Mouse (Mus musculus): ENCODE data around the gene Cetn4. TPM values are rescaled to one million over a fixed set of nuclear protein-coding genes. Genes with fewer than 3 reads are reported as not detected.

Gene Cetn4
- polyA plus RNA-seq, 1 experiment from 2014 or later, result 3.7 TPM

DNA sequence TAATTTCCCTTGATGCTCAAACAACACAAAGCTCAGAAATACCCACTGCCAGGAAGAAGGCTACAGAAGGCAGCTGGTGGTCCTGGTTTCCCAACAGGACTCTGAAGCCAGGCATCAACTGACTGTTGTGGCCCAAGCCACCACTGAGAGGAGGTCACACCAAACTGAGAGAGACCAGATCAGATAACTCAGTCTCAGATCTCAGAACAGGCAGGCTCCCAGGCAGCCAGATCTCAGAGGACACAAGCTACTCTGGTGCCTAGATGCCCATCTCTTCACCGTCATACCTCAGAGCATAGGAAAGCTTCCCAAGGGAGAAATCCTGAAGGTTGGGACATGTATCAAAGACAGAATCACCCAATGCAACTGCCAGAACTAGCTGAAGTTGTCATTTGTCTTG lies 32.3 kb downstream of the Cetn4 start:
- H3K4me2 ChIP-seq (ENCODE audit: low read length), result no peak overlapping the region
- no peaks in the 10 kb centered on the region for H3K27me3 ChIP-seq (ENCODE audit: insufficient read depth, low read length)
- H3K36me3 ChIP-seq (ENCODE audit: insufficient read depth, low read length), result no peaks in the 10 kb centered on the region
- H3K9me3 ChIP-seq (replicated peaks; ENCODE audit: low read length), result no peaks in the 10 kb centered on the region
- H3K27ac ChIP-seq, result no peak overlapping the region
- H3K4me1 ChIP-seq (replicated peaks; ENCODE audit: insufficient read depth, low read length), result no peaks in the 10 kb centered on the region
- no peak for ATAC-seq (replicated peaks; ENCODE audit: low FRiP score, low read depth)
- H3K4me3 ChIP-seq (replicated peaks; ENCODE audit: low read depth, low read length), result no peak overlapping the region
- TF ChIP-seq CTCF (IDR thresholded peaks at IDR 0.05; ENCODE audit: low read depth), result no peak
- DNase-seq (ENCODE audit: low spot score), result no peak
- WGBS, result 81% methylated on average over 1 of the region's 1 CpGs
- no peak overlapping the region for H3K9ac ChIP-seq (ENCODE audit: low read depth, low read length)

DNA sequence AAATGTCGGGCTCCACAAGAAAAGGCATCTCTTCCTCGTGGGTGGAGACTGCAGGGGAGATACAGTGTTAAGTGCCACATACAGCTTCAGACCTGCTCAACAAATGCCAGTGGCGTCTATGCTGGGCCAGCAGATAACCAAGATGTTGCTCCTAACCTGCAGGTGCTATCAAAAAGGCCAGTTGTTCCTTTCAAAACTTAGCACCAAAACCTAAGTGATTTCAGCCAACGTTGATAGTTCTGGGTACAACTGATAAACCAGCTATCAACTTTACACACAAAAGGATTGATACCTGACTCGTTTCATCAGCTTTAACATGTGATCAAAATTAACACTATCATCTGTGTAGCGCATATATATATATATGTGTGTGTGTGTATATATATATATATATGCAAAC lies 37.8 kb downstream of the Cetn4 start:
- ATAC-seq (replicated peaks; ENCODE audit: low FRiP score, low read depth), result no peak
- H3K4me2 ChIP-seq (ENCODE audit: low read length), result no peak overlapping the region
- no peaks in the 10 kb centered on the region for H3K9me3 ChIP-seq (replicated peaks; ENCODE audit: low read length)
- H3K27me3 ChIP-seq (ENCODE audit: insufficient read depth, low read length), result no peaks in the 10 kb centered on the region
- no peaks in the 10 kb centered on the region for H3K36me3 ChIP-seq (ENCODE audit: insufficient read depth, low read length)
- no peak overlapping the region for H3K4me3 ChIP-seq (replicated peaks; ENCODE audit: low read depth, low read length)
- no peak for TF ChIP-seq CTCF (IDR thresholded peaks at IDR 0.05; ENCODE audit: low read depth)
- no peak overlapping the region for H3K27ac ChIP-seq
- no peak overlapping the region for H3K9ac ChIP-seq (ENCODE audit: low read depth, low read length)
- WGBS, result 81% methylated on average over 6 of the region's 6 CpGs
- no peak for DNase-seq (ENCODE audit: low spot score)
- no peaks in the 10 kb centered on the region for H3K4me1 ChIP-seq (replicated peaks; ENCODE audit: insufficient read depth, low read length)

DNA sequence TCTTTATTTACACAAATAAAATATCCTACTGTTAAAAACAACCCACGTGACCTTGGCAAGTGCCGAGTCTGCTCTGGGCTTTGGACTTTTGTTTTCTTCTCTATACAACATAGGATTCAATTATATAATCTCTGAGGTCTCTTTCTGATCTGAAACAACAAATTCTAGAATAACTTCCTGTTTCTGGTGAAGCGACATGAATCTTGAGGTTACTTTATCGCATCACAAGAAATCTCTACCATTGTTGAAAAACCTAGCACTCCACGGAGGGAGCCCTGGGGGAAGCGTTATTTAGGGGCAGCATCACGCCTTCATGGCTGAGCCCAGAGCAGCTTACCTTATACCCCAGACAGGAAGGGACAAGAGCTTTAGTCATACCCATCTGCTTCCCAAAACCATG lies 39.4 kb downstream of the Cetn4 start:
- H3K27ac ChIP-seq, result no peak overlapping the region
- WGBS, result 78% methylated on average over 7 of the region's 7 CpGs
- H3K4me3 ChIP-seq (replicated peaks; ENCODE audit: low read depth, low read length), result no peak overlapping the region
- no peaks in the 10 kb centered on the region for H3K4me1 ChIP-seq (replicated peaks; ENCODE audit: insufficient read depth, low read length)
- no peaks in the 10 kb centered on the region for H3K9me3 ChIP-seq (replicated peaks; ENCODE audit: low read length)
- no peak for DNase-seq (ENCODE audit: low spot score)
- H3K36me3 ChIP-seq (ENCODE audit: insufficient read depth, low read length), result no peaks in the 10 kb centered on the region
- no peak overlapping the region for H3K4me2 ChIP-seq (ENCODE audit: low read length)
- no peak overlapping the region for H3K9ac ChIP-seq (ENCODE audit: low read depth, low read length)
- H3K27me3 ChIP-seq (ENCODE audit: insufficient read depth, low read length), result no peaks in the 10 kb centered on the region
- no peak for ATAC-seq (replicated peaks; ENCODE audit: low FRiP score, low read depth)
- no peak for TF ChIP-seq CTCF (IDR thresholded peaks at IDR 0.05; ENCODE audit: low read depth)

DNA sequence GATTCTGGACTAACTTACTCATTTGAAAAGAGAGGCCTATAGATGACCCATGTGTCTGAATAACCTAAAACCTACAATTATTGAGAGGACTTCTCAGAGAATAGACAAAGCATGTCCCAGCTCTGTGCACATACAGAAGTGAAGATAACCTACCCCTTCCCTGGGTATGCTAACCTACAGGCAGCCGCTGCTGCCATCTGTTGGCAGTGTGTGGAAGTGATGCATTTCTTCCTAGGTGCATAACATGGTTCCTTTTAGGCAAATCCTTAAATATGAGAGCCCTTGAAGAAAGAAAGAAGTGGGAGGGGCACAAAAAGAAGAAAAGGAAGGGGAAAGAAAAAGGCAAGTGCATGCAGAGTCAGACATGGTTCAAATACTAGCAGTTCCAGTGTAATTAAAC lies 41.3 kb downstream of the Cetn4 start:
- Histone ChIP-seq H3K4me2 (ENCODE audit: low read length) (no peak overlapping the region), H3K27ac (no peak overlapping the region), H3K36me3 (ENCODE audit: insufficient read depth, low read length) (no peaks in the 10 kb centered on the region), H3K4me1 (replicated peaks; ENCODE audit: insufficient read depth, low read length) (no peaks in the 10 kb centered on the region), H3K9ac (ENCODE audit: low read depth, low read length) (no peak overlapping the region), H3K9me3 (replicated peaks; ENCODE audit: low read length) (no peaks in the 10 kb centered on the region), H3K4me3 (replicated peaks; ENCODE audit: low read depth, low read length) (no peak overlapping the region), H3K27me3 (ENCODE audit: insufficient read depth, low read length) (no peaks in the 10 kb centered on the region)
- peak; percentile 83 for TF ChIP-seq CTCF (IDR thresholded peaks at IDR 0.05; ENCODE audit: low read depth)
- WGBS, result 3% methylated on average over 1 of the region's 1 CpGs
- DNase-seq (ENCODE audit: low spot score), result peak; percentile 64
- ATAC-seq (replicated peaks; ENCODE audit: low FRiP score, low read depth), result no peak

DNA sequence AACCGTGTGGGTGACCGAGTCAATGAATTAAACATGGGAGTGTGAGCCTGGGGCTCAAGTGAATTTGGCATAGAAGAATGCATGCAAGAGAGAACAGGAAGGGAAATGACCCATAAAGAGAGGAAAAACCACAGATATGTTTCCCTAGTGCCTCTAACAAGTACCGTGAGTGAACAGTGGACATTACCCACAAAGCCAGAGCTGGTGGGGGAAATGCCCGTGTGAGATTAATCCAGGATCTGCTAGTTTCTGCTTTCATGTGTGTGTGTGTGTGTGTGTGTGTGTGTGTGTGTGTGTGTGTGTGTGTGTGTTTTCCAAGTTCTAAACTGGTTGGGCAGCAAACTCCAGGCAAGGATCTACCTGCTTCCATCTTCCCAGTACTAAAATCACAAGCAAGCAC lies 42.6 kb downstream of the Cetn4 start:
- H3K9me3 ChIP-seq (replicated peaks; ENCODE audit: low read length), result no peaks in the 10 kb centered on the region
- no peak for ATAC-seq (replicated peaks; ENCODE audit: low FRiP score, low read depth)
- WGBS, result 57% methylated on average over 4 of the region's 4 CpGs
- H3K27ac ChIP-seq, result no peak overlapping the region
- TF ChIP-seq CTCF (IDR thresholded peaks at IDR 0.05; ENCODE audit: low read depth), result no peak
- H3K4me1 ChIP-seq (replicated peaks; ENCODE audit: insufficient read depth, low read length), result no peaks in the 10 kb centered on the region
- DNase-seq (ENCODE audit: low spot score), result peak; percentile 10
- no peaks in the 10 kb centered on the region for H3K27me3 ChIP-seq (ENCODE audit: insufficient read depth, low read length)
- H3K4me3 ChIP-seq (replicated peaks; ENCODE audit: low read depth, low read length), result no peak overlapping the region
- H3K36me3 ChIP-seq (ENCODE audit: insufficient read depth, low read length), result no peaks in the 10 kb centered on the region
- no peak overlapping the region for H3K4me2 ChIP-seq (ENCODE audit: low read length)
- H3K9ac ChIP-seq (ENCODE audit: low read depth, low read length), result no peak overlapping the region

DNA sequence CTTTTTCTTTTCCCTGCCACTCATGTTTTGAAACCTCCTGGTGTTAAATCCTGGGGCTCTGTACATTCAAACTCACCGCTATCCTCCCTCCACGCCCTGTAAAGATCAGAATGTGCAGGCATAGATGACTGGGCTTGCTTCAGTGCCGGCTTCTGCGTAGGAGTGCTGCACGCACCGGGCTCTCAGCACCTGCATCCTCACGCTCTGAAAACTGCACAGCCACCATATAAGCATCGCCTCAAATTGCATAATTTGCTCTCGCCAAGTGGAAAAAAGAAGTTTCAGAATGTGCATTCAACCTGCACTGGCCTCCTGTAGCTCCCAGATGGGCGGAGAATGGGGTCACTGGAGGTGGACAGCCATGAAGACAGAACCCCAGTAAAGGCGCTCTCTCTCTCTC lies 44.2 kb downstream of the Cetn4 start:
- WGBS, result 54% methylated on average over 11 of the region's 11 CpGs
- ATAC-seq (replicated peaks; ENCODE audit: low FRiP score, low read depth), result no peak
- Histone ChIP-seq H3K36me3 (ENCODE audit: insufficient read depth, low read length) (no peaks in the 10 kb centered on the region), H3K27me3 (ENCODE audit: insufficient read depth, low read length) (no peaks in the 10 kb centered on the region), H3K4me3 (replicated peaks; ENCODE audit: low read depth, low read length) (no peak overlapping the region), H3K27ac (no peak overlapping the region), H3K9me3 (replicated peaks; ENCODE audit: low read length) (no peaks in the 10 kb centered on the region), H3K4me2 (ENCODE audit: low read length) (no peak overlapping the region), H3K9ac (ENCODE audit: low read depth, low read length) (no peak overlapping the region), H3K4me1 (replicated peaks; ENCODE audit: insufficient read depth, low read length) (no peaks in the 10 kb centered on the region)
- DNase-seq (ENCODE audit: low spot score), result peak; percentile 9
- no peak for TF ChIP-seq CTCF (IDR thresholded peaks at IDR 0.05; ENCODE audit: low read depth)

DNA sequence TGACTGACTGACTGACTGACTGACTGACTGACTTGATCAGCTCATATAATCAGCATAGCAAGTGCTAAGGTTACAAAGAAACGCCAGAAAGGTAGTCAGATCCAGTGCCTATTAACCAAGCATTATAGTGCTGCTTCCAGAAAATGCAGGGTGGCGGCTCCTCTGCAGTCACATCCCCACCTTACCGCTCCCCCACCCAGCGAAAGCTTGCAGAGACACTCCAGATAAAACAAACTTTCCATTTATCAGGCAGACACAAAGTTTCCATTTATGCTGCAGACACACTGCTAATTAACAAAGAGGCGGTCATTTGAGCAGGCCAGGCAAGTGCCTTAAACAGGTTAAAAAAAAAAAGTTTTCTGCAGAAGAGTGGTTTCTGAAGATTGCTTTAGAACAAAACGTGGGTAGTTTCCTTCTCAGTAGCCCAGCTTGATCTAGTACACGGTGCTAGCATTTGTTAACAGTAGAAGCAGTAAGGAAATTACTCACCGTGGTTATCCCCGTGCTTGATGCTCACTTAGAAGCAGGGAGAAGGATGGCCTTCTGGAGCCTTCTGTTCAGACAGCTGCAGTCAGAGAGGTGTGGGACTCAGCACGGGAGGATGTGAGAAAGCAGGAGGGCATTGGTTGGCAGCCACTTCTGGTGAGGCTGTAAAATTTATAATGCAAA lies 53.0 kb downstream of the Cetn4 start:
- H3K27me3 ChIP-seq (ENCODE audit: insufficient read depth, low read length), result no peaks in the 10 kb centered on the region
- H3K9me3 ChIP-seq (replicated peaks; ENCODE audit: low read length), result no peaks in the 10 kb centered on the region
- 38% methylated on average over 10 of the region's 10 CpGs for WGBS
- no peak overlapping the region for H3K27ac ChIP-seq
- ATAC-seq (replicated peaks; ENCODE audit: low FRiP score, low read depth) (no peak), DNase-seq (ENCODE audit: low spot score) (no peak)
- no peak overlapping the region for H3K9ac ChIP-seq (ENCODE audit: low read depth, low read length)
- H3K36me3 ChIP-seq (ENCODE audit: insufficient read depth, low read length), result no peaks in the 10 kb centered on the region
- no peak overlapping the region for H3K4me3 ChIP-seq (replicated peaks; ENCODE audit: low read depth, low read length)
- H3K4me2 ChIP-seq (ENCODE audit: low read length), result no peak overlapping the region
- H3K4me1 ChIP-seq (replicated peaks; ENCODE audit: insufficient read depth, low read length), result no peaks in the 10 kb centered on the region
- TF ChIP-seq CTCF (IDR thresholded peaks at IDR 0.05; ENCODE audit: low read depth), result no peak
